Mouse (Mus musculus) mature B cell (primary cell): ENCODE data around the gene Gm10228.
"Not testable (repeated sequence)": the region's sequence is repeated elsewhere in the genome, so short reads cannot be mapped to it uniquely, and the experiment has no call there.

Experiments
- in situ Hi-C: fragments of 300-500 bp; cut with MboI; formaldehyde crosslinking; loops from 2 replicates; pipeline ENCODE4 v1.14.3; 2019

Gene Gm10228

DNA sequence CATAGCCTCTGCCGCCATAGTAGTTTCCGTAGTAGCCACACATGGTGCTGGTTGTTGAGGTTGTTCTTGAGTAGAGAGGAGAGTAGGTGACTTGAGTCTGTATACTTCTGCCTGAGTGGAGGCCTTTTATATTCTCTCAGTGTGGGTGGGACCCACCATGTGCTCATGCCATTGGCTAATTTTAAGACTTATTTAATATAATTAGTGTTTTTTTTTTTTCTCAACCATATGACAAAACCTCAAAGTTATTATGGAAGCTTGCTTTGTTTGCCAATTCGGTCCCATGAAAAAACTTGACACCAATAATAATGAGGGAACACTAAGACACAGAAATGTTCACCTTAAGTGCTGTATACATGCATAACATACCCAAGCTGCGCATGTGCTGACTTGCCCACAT lies at the start of gene Gm10228:
Gene Gm10228, minus strand, starts transcription at position 101 of the 400 bp plus-strand sequence.
- in situ Hi-C loops = not testable (repeated sequence)

DNA sequence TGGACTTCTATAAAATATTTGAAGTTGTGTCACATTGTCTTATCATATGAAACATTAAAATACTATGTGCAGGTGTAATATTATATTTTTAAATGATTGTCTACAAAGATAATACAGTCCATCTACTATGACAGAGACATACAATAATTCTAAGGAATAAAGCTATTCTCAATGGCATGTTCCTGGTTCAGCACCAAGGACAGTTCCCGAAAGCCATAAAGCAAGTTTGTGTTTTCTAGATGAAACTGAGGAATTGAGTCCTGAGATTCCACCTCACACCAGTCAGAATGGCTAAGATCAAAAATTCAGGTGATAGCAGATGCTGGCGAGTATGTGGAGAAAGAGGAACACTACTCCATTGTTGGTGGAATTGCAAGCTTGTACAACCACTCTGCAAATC lies 29.8 kb upstream of the Gm10228 start:
- in situ Hi-C loops = not testable (repeated sequence)

DNA sequence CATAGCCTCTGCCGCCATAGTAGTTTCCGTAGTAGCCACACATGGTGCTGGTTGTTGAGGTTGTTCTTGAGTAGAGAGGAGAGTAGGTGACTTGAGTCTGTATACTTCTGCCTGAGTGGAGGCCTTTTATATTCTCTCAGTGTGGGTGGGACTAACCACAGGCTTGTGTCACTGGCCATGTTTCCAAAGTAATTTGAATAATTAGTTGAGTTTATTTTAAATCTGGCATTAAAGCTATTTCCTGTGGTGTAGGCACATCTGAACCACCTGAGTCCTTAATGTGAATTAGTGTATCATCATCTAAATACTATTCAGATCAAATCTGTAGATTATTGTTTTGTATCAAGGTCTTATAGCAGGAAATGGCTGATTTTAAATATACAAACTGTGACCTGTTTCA lies 22.6 kb upstream of the Gm10228 start, which contains the start of gene 1110025L11Rik:
Gene 1110025L11Rik, minus strand, starts transcription at position 101 of the 400 bp plus-strand sequence.
- in situ Hi-C loops = not testable (repeated sequence)

DNA sequence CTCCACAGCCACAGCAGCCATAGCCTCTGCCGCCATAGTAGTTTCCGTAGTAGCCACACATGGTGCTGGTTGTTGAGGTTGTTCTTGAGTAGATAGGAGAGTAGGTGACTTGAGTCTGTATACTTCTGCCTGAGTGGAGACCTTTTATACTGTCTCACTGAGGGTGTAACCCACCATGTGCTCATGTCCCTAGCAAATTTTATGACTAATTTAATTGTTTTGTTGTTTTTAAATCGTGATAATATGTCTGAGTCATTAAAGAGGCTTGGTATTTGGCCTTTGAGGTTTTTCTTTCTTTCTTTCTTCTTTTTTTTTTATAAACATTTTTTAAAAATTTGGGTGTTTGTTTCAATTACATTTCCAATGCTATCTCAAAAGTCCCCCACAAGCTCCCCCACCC lies 6.5 kb upstream of the Gm10228 start, which contains the start of gene Krtap6-5:
Gene Krtap6-5, minus strand, starts transcription at position 101 of the 400 bp plus-strand sequence.
- in situ Hi-C loops = no loop called here

DNA sequence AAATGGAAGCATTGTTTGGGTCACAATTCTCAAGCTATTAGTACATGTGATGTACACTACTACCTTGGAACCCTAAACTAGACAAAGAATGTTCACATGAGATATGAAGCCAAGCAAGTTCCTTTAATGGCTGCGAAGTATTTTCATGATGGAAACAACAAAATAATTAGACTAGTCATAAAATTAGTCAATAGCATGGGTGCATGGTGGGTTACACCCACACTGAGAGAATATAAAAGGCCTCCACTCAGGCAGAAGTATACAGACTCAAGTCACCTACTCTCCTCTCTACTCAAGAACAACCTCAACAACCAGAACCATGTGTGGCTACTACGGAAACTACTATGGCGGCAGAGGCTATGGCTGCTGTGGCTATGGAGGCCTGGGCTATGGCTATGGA lies 9.9 kb downstream of the Gm10228 start, which contains the start of gene Krtap6-1:
Gene Krtap6-1, plus strand, starts transcription at position 301 of the 400 bp plus-strand sequence.
- in situ Hi-C loops = not testable (repeated sequence)

DNA sequence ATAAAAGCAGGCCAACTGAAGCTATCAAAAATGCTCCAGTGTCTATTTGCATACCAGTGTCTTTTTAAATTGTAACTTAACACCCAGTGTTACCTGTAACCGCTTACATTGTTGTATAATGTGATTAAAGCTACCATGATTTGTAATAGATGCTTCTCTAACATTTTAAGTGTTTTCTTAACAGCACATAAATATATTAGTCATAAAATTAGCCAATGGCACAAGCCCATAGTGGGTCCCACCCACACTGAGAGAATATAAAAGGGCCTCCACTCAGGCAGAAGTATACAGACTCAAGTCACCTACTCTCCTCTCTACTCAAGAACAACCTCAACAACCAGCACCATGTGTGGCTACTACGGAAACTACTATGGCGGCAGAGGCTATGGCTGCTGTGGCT lies 26.3 kb downstream of the Gm10228 start, which contains the start of gene Gm10229:
Gene Gm10229, plus strand, starts transcription at position 301 of the 400 bp plus-strand sequence.
- in situ Hi-C loops = not testable (repeated sequence)

DNA sequence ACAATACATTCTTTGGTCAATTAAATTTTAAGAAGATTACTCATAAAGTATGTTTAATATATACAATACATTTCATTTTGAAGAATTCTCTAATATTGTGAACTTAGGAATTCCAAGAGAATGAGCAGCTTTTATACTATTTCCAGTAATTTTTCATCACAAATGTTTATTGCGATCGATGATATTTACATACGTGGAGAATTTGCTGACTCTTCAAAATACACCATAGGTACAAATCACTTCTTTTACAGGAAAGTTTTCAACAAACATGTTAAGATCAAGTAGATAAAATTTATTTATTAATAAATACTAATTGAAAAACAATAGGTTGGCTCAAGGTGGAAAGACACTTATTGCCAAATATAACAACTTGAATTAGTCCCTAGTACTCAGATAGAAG lies 27.3 kb downstream of the Gm10228 start:
- in situ Hi-C loops = no loop called here

DNA sequence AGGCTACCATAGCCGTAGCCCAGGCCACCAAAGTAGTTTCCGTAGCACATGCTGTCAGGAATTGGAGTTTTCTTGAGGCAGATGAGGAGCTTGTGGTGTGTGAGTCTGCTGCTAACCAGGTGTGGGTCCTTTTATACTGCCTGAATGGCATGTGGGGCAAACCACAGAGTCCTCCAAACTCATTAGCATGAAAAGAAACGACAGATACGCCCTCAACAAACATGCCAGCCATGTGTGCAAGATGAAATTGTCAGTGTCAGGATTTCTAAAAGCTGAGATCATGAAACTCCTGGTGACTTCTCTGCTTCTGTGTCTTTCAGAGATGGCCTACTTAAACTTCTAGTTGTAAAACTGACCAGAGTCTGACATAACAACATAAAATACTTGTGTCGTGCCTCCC lies 30.6 kb downstream of the Gm10228 start, which contains the start of gene Krtap22-2:
Gene Krtap22-2, minus strand, starts transcription at position 101 of the 400 bp plus-strand sequence.
- in situ Hi-C loops = no loop called here
